Mouse (Mus musculus) lung, postnatal 0 days (tissue): ENCODE measurements around the gene Wap. TPM values are rescaled to one million over a fixed set of nuclear protein-coding genes. Genes with fewer than 3 reads are reported as not detected.

Experiments used
- ATAC-seq: fragments of 200-750 bp; cut with Nextera tagmentation; 2 replicates; pipeline ENCODE4 v1.8.0; 2017; ENCODE audit warnings: moderate library complexity
- DNase-seq: peaks from one replicate; pipeline ENCODE4 v3.0.0-alpha.2; 2016; ENCODE audit warnings: low spot score
- H3K27ac ChIP-seq: fragments of 300-500 bp; sonication (generic); 2 replicates; pipeline ENCODE4 v1.5.1; 2014; ENCODE audit warnings: antibody characterized with exemption, mild to moderate bottlenecking, low read length, mixed read lengths
- H3K27me3 ChIP-seq: fragments of 300-500 bp; sonication (generic); replicated peaks from 2 replicates; pipeline ENCODE4 v1.6.1; 2014; ENCODE audit warnings: low read length, mixed read lengths; ENCODE audit not compliant: insufficient read depth
- H3K36me3 ChIP-seq: fragments of 300-500 bp; sonication (generic); 2 replicates; pipeline ENCODE4 v1.6.1; 2014; ENCODE audit warnings: low read length, mixed read lengths; ENCODE audit not compliant: insufficient read depth
- H3K4me1 ChIP-seq: fragments of 300-500 bp; sonication (generic); 2 replicates; pipeline ENCODE4 v1.6.1; 2014; ENCODE audit warnings: antibody characterized with exemption, low read depth, low read length, mixed read lengths; ENCODE audit not compliant: insufficient read depth
- H3K4me2 ChIP-seq: fragments of 300-500 bp; sonication (generic); replicated peaks from 2 replicates; pipeline ENCODE4 v1.6.1; 2014; ENCODE audit warnings: low read depth, mild to moderate bottlenecking, low read length, moderate library complexity, mixed read lengths
- H3K4me3 ChIP-seq: fragments of 300-500 bp; sonication (generic); 2 replicates; pipeline ENCODE4 v1.5.1; 2014; ENCODE audit warnings: low read depth, low read length
- H3K9ac ChIP-seq: fragments of 300-500 bp; sonication (generic); replicated peaks from 2 replicates; pipeline ENCODE4 v1.6.1; 2014; ENCODE audit warnings: low read depth, mild to moderate bottlenecking
- H3K9me3 ChIP-seq: fragments of 300-500 bp; sonication (generic); 2 replicates; pipeline ENCODE4 v1.6.1; 2016; ENCODE audit warnings: low read length, mixed read lengths
- CTCF ChIP-seq: IDR thresholded peaks from 2 replicates; pipeline ENCODE4 v1.5.1; 2016; ENCODE audit warnings: antibody characterized with exemption, mild to moderate bottlenecking
- EP300 ChIP-seq: IDR thresholded peaks from 2 replicates; pipeline ENCODE4 v1.6.1; 2016; ENCODE audit warnings: antibody characterized with exemption, mild to moderate bottlenecking, control low read depth
- WGBS: fragments of 180-500 bp; shearing (Covaris S2); extraction: QIAGEN DNeasy Blood & Tissue Kit; methylation state at CpG from one replicate; pipeline ENCODE4 v1.1.7; 2014; 5-methylcytosine and 5-hydroxymethylcytosine counted together
- polyA plus RNA-seq: library from polyadenylated mRNA; unstranded; fragments of >200 nt; fragmentation: Nextera tagmentation; extraction: Ambion mirVana; gene quantifications from 2 replicates; pipeline ENCODE4 v1.2.1, GENCODE M21; 2015

Wap gene
- polyA plus RNA-seq, 1 experiment from 2014 or later: not detected

- H3K27ac ChIP-seq: no peak overlapping the region
- ATAC-seq (no peak), DNase-seq (no peak)
- no peaks in the 10 kb centered on the region for H3K9me3 ChIP-seq
- peaks cover 38% of the 10 kb centered on the region for H3K36me3 ChIP-seq
- H3K9ac ChIP-seq: no peak overlapping the region
- TF ChIP-seq EP300: no peak
- TF ChIP-seq CTCF: no peak
- no peak overlapping the region for H3K4me2 ChIP-seq
- no peaks in the 10 kb centered on the region; the same call in 1 of the 2 replicates for H3K4me1 ChIP-seq
- WGBS: 94% methylated on average over 6 of the region's 6 CpGs
- H3K27me3 ChIP-seq: no peaks in the 10 kb centered on the region
- no peak overlapping the region for H3K4me3 ChIP-seq
These were observed 42.2 kb downstream of the Wap start for GRCm38 (mm10) chr11:6596205-6596604.

- no peak overlapping the region for H3K9ac ChIP-seq
- no peaks in the 10 kb centered on the region for H3K9me3 ChIP-seq
- H3K4me1 ChIP-seq: no peaks in the 10 kb centered on the region; the same call in 1 of the 2 replicates
- H3K27ac ChIP-seq: no peak overlapping the region
- WGBS: 83% methylated on average over 5 of the region's 5 CpGs
- H3K4me3 ChIP-seq: no peak overlapping the region
- no peaks in the 10 kb centered on the region for H3K27me3 ChIP-seq
- no peak for ATAC-seq
- no peak for TF ChIP-seq CTCF
- no peak for TF ChIP-seq EP300
- DNase-seq: no peak
- H3K4me2 ChIP-seq: no peak overlapping the region
- peaks cover 44% of the 10 kb centered on the region for H3K36me3 ChIP-seq
These were observed 43.1 kb downstream of the Wap start for GRCm38 (mm10) chr11:6595339-6595738.

GRCm38 (mm10) chr11:6594845-6595244, 43.6 kb downstream of the Wap start:
- 76% methylated on average over 6 of the region's 6 CpGs for WGBS
- no peak overlapping the region for H3K9ac ChIP-seq
- H3K4me3 ChIP-seq: no peak overlapping the region
- H3K4me1 ChIP-seq: no peaks in the 10 kb centered on the region; the same call in 1 of the 2 replicates
- peaks cover 49% of the 10 kb centered on the region for H3K36me3 ChIP-seq
- H3K4me2 ChIP-seq: no peak overlapping the region
- H3K9me3 ChIP-seq: no peaks in the 10 kb centered on the region
- no peak for DNase-seq
- TF ChIP-seq EP300 (no peak), CTCF (no peak)
- ATAC-seq: no peak
- no peak overlapping the region for H3K27ac ChIP-seq
- H3K27me3 ChIP-seq: no peaks in the 10 kb centered on the region

DNA sequence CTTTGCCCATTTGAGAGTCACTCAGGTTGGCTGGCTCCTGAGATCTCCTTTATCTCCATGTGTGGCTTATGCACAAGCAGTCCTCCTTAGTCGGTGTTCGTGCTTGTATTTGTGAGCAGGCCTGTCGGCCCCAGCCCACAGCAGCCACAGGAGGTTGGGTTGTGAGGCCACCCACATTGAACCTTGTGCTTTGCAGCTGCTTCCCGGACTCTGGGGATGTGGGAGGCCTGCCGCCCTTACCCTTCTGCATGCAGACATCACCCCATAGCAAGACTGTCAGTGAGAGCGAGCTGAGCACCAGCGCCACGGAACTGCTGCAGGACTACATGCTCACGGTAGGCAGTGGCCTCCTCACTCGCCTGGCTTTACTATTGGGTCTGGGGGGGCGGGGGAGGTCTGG, 45.0 kb downstream of the Wap start:
- peaks cover 53% of the 10 kb centered on the region for H3K36me3 ChIP-seq
- H3K4me2 ChIP-seq: no peak overlapping the region
- H3K27ac ChIP-seq: no peak overlapping the region
- no peak overlapping the region for H3K9ac ChIP-seq
- no peak for TF ChIP-seq EP300
- TF ChIP-seq CTCF: no peak
- no peaks in the 10 kb centered on the region for H3K27me3 ChIP-seq
- ATAC-seq (no peak), DNase-seq (no peak)
- H3K4me1 ChIP-seq: no peaks in the 10 kb centered on the region; the same call in 1 of the 2 replicates
- H3K9me3 ChIP-seq: no peaks in the 10 kb centered on the region
- 73% methylated on average over 10 of the region's 11 CpGs for WGBS
- no peak overlapping the region for H3K4me3 ChIP-seq

GRCm38 (mm10) chr11:6590933-6591675, 47.3 kb downstream of the Wap start:
- H3K4me2 ChIP-seq: no peak overlapping the region
- H3K27ac ChIP-seq: no peak overlapping the region
- 82% methylated on average over 10 of the region's 10 CpGs for WGBS
- ATAC-seq (no peak), DNase-seq (no peak)
- H3K4me1 ChIP-seq: no peaks in the 10 kb centered on the region
- H3K4me3 ChIP-seq: no peak overlapping the region
- no peak overlapping the region for H3K9ac ChIP-seq
- no peaks in the 10 kb centered on the region for H3K27me3 ChIP-seq
- peaks cover 45% of the 10 kb centered on the region for H3K36me3 ChIP-seq
- H3K9me3 ChIP-seq: no peaks in the 10 kb centered on the region
- TF ChIP-seq CTCF (no peak), EP300 (no peak)

- H3K36me3 ChIP-seq: peaks cover 33% of the 10 kb centered on the region
- H3K4me2 ChIP-seq: no peak overlapping the region
- WGBS: 79% methylated on average over 7 of the region's 7 CpGs
- H3K9ac ChIP-seq: no peak overlapping the region
- ATAC-seq (no peak), DNase-seq (no peak)
- no peaks in the 10 kb centered on the region for H3K9me3 ChIP-seq
- no peak overlapping the region for H3K27ac ChIP-seq
- no peaks in the 10 kb centered on the region for H3K27me3 ChIP-seq
- no peaks in the 10 kb centered on the region for H3K4me1 ChIP-seq
- H3K4me3 ChIP-seq: no peak overlapping the region
- TF ChIP-seq EP300: no peak
- TF ChIP-seq CTCF: no peak
These were observed 48.6 kb downstream of the Wap start for GRCm38 (mm10) chr11:6589838-6590237.
